Mouse (Mus musculus): ENCODE results near the gene Bcl6b.
A peak's percentile ranks its signal among the peaks of the same experiment; 100 is the strongest.

The Bcl6b gene

DNA sequence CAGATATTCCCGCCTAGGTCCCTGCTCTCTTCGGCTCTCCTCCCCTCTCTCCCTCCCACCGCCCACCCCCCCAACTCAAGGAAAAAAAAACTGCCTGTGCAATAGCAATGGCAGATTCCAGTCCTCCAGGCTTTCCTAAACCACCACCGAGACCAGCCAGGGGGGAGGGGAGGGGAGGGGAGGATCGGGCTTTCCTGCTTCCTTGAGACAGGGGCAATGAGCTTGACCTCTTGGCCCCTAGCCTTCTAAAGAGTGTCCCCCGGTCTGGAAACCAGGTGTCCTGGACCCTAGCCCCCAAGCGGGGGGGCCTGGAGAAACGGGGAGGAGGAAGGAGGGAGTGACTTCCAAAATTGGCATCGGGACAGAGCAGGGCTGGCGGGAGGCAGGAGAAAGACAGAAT, 2.9 kb upstream of the Bcl6b start:
- DNase-seq, result no peak

DNA sequence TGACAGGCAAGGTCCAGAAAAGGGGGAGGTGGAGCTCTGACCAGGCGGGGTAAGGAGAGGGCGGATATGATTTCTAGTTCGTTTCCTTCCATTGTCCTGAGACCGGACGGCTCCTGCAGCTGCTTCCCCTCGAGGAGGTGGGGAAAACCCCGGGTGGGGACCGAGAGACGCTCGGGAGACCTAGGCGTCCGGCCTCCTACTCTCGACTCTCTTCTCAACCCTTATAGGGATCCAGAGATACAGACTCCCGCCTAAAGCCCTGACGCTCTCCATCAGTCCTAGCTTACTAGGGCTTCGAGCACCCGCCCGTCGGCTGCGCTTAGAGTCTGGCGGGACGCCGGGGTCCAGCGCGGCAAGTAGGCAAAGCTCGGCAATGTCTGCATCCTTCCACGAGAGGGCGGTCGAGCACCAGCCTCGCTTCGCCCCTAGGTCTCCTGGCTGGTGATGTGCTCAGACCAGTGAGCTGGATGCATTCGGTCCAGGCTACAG, 685 bp upstream of the Bcl6b start:
- DNase-seq, result peak; percentile 85

DNA sequence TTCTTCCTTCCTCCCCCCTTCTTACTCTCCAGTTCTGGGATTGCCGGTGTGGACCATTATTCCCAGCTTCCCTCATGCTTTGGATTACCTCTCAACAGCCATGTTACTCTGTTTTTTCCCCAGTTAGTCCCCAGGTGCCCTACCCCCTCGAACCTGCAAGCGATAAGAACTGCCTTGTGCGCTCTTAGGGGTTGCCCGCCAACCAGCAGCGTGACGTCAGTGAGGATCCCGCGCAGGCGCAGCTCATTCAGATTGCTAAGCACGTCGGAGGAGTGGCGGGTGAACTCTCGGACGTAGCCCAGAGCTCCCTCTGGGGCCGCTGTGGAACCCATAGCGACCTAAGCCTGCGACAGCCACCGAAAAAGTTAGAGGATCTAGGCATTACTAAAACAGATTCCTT, 770 bp downstream of the Bcl6b start:
- DNase-seq, result peak; percentile 94

DNA sequence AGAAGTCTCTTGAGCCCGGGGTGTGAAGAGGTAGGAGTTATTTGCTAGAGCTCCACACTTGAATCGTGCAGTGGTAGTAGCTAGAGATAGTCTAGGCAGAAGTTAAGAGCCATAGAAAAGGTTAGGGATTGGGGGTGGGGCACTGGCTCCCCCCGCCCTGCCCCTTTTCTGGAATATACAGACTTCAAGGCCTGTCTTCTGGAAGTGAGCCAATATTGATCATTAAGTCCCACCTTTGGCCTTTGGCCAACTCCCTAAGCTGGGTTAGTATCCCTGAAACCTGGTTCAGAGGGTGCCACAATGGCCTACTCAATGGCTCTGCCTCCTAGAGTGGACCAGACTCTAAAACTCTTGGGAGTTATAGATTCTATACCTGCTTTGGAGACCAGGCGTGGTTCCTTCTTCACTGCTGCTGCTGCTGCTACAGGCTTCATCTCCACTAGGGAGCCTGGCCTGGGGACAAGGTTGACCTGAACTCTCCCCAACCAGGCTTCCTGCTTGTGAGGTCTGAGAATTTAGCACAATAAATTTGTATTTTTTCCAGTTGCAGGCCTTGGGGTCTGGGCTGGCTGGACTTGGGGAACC, 1.8 kb downstream of the Bcl6b start:
- no peak for DNase-seq

DNA sequence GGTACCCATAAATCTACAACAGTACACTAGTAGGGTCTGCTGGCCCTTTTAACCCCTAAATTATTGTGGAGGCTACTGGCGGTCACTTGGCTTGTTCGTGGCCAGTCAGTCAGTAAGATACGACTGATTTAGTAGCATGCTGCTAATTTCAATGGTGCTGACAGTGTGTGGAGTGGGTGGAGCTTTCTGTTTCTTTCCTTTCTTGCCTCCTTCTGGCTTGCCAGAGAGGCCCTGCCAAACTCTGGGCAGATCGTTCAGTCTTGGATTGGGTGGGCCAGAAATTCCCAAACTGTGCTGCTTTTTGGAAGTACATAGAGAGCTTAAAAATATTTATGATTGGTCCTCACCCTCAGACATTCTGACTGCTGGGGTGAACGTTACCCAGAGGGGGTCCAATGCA, 2.5 kb downstream of the Bcl6b start:
- no peak for DNase-seq

DNA sequence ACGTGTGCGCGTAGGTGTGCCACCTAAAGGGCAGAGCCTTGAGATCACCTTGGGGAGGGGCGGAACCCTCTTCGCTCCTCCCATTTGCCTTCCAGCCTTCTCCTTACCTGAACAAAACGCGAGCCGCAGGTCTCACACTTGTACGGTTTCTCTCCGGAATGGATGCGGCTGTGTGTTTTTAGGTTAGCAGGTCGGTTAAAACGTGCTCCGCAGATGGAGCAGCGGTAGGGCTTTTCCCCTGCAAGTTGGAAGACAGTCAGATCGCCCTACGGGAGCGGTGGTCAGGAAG, 3.1 kb downstream of the Bcl6b start:
- DNase-seq, result peak; percentile 76

DNA sequence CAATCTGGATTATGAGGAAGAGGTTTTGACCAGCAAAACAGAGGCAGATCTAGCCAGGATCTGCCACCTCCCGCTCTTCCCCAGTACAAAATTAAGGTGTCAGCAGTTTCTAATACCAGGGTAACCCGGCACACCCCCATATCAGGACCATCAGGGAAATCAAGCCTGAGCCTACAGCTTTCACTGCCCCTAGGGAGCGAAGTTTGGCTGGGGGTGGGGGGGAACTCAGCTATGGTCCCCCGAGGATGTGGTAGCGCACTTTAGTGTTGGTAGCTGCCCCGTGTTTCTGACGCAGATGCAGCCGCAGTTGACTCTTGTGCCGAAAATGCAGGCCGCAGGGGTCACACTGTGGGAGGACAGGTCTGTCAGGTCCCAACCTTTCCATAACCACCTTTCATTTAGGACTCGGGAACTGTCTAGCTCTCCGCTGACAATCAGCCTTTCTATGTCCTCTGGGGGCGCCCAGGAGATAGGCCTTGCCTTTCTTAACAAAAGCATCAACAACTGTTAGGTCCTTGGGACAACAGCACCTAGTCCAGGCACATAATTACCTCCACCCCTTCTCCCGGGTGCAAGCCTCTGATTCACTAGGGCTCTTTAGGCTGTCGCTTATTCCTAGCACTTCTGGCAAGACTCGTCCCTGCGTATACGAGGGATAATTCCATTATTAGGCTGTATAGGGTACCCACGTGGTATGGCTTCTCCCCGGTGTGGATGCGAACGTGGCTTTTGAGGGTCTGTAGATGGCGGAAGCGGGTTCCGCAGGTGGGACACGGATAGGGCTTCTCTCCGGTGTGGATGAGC, 3.6 kb downstream of the Bcl6b start:
- DNase-seq, result no peak

DNA sequence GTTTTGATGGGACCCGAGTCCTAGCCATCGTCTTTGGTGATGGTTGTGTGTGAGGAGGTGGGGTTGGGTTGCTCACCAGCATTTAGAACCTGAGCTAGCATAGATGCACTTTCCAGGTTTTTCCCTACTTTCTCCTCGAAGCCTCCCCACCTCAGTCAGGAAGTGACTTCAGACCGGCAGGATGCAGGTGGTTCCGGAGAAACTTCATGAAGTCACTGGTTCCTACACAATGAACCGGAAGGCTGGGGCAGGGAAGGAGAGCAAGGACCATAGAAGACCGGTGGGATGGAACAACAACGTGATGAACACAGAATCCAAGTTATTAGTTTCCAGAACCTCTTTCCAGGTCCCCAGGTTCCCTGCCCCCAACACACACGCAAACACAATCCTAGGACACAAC, 5.9 kb downstream of the Bcl6b start:
- peak; percentile 79 for DNase-seq

DNA sequence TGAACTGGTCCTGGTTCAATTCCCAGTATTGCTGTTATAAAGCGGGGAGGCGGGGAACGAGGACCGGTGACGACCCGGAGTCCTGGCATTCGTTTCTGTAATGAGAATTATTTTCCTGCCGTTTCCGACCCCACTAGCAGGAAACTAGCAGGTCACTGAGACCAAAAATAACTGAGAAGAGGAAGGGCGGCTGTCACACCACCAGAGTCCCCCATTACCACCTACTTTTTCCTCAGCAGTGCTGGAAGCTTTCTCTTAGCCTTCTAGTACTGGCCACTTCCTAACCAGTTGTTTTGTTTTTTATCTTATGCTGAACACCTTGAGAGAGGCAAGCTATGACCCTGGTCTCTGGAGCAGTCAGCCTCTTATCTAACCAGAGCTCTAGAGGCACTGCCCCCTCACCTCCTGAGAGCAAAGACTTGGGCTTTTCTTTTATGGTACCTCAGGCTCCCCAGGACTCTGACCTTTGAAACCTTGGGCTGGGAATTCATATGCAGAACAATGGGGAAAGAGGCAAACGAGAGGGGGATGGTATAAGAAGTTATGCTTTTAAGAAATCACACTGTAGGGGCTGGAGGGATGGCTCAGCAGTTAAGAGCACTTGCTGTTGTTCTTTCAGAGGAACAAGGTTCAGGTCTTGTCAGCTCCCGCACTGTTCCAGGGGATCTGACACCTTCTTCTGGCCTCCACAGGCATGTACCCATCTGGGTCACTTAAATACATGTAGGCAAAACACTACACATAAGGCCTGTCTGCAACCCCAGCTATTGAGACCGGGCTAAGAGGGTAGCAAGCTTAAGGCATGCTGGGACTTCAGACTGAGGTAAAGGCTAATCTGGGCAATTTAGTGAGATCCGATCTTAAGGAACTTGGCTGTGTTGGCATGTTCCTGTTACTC, 7.7 kb downstream of the Bcl6b start:
- no peak for DNase-seq

DNA sequence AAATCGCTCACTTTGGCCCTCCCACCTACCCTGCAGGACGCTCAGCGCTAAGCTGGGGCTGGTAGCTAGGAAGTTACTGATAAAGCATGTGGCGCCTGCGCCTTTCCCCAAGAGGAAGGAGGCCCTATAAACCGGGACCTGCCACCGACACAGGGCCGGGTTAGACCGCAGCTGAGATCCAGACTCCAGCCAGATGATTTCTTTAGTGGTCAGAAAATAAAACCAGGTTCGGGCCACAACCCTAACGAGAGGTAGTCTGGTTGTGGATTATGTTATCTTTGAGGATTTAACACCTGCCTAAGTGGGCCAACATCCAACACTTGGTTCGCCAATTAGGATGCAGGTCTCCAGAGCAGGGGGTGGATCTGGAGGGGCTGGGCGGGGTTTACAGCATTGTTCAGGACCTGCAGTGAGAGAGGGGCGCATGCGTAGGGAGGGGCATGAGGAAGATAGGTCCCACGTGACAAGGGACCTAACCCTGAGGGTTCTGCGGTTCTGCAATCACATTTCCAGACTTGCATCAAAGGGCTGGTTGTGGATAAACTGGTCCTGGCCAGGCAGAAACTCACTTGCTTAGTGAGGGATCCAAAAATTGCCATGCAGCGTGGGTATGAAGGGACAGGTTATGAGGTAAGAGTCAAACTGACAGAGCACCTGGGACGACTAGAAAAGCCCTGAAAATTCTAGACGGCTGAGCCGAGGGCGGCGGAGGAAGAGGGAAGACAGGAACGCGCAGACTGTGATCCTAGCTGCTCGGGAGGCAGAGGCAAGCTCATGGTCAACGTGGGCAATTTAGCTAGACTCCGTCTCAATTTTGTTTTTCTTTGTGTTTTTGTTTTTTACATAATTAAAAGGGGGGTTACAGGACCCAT, 8.6 kb downstream of the Bcl6b start, which contains the start of gene Slc16a13:
TSS of gene Slc16a13 (minus strand) at position 334 of the 872 bp plus-strand sequence.
- DNase-seq, result peak; percentile 99

DNA sequence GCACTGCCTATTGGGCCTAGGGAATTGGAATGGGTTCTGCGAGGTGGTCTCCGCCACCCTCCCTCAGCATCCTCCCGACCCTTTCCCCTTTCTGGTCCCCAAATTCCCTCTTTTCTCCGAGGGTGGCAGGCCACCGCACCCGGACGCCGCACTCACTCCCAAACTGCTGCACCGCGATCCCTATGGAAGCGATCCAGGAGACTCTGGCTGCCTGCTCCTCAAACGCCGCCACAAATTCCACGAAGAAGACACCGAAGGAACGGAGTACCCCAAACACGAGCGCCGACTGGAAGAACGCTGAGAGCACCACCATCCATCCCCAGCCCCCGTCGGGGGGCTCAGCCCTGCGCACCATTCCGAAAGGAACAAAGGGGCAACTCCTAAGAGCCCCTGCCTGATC, 9.3 kb downstream of the Bcl6b start:
- DNase-seq, result no peak

DNA sequence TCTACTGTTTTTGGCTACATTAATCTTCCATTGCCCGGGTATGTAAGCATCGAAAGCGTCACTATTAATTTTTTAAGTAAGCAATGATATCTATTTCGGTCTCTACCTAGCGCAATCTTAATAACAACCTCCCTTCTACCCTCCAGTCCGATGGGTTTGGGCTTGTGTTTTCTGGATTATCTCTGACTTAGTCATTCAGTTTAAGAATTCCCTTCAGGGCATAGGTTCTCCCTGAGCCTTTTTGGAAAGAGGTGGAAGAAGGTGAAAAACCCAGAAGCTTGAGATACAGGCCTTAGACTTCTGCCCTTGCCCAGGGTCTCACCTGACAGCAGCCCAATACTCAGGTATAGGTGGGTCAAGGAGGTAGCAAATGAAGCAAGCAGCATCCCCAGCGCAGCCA, 9.7 kb downstream of the Bcl6b start:
- DNase-seq, result no peak

DNA sequence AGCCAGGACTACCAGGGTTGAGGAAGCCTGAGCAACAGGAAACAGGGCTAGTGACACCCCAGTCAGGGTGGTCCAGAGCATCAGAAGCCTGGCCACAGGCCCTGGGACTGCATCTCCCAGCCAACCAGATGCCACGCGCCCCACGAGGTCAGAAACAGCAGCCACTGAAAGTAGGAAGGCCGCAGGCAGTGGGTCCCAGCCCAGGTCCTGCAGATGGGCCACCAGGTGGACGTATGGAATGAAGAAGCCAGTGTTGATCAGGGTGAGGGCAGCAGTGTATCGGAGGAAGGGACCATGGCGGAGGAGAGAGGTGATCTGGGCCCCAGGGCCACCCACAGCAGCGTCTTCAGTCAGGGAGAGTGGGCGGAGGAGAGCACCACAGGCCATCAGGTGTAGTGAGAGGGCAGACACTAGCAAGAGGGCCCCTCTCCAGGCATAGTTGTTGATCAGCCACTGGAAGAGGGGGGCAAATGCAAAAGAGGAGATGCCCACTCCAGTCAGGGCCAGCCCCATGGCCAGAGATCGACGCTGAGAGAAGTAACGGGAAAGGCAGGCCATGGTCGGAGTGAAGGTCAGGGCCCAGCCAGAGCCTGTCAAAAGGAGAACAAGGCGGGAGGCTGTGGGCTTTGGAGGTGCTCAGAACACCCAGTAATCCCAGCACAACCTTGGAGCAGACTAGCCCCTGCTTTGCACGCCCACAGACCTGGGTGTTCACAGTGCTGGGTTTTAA, 10.7 kb downstream of the Bcl6b start:
- no peak for DNase-seq

DNA sequence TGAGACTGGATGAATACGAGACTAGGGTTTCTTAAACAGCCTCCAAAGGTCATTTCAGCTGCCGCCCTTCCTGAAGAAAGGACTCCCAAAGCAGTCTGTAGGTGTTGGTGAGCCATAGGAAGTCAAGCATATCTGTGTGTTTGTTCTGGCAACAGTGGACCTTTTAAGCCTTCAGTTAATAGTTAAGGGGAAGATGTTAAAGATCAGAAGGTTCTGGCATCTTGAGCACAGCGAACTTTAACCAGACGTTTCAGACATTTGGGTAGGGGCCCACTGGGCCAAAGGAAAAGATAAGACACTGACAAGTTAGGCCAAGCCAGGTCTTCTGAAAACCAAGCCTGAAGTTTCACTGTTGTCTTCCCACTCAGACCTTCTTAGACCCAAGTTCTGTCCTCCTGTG, 11.6 kb downstream of the Bcl6b start:
- no peak for DNase-seq

DNA sequence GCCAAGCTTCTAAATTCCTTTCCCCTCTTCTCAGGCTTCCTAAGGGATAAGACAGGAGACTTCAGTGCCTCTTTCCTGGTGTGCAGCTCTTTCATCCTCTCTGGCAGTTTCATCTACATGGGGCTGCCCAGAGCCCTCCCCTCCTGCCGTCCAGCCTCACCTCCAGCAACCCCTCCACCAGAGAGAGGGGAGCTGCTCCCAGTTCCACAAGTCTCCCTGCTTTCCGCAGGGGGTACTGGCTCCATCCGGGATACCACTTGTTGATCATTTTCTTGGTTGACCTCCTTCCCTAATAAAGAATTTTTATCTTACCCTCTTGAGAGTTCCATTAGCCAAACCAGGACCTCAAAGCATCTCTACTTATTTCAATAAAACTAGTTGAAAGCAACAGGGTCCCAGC, 13.5 kb downstream of the Bcl6b start:
- DNase-seq, result no peak

DNA sequence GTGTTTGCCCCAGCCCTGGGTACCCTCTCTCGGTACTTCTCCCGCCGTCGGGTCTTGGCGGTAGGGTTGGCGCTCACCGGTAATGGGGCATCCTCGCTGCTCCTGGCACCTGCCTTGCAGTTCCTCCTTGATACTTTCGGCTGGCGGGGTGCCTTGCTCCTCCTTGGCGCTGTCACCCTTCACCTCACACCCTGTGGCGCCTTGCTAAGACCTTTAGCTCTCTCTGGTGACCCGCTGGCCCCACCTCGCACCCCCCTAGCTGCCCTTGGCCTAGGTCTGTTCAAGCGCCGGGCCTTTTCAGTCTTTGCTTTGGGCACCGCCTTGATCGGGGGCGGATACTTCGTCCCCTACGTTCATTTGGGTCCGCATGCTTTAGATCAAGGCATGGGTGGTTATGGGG, 14.3 kb downstream of the Bcl6b start:
- no peak for DNase-seq

DNA sequence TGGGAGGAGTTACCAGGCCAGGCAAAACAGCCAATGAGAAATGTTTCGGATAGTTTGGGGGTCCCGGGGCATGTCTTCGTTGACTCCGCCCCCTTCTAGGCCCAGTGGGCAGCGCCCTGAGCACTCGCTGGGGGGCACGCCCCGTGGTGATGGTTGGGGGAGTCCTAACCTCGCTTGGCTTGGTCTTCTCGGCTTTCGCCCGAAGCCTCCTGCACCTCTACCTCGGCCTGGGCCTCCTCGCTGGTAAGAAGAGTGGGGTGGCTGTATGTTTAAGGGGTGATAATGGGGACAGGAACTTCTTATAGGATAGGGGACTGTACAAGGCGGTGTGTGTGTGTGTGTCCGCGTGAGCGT, 14.8 kb downstream of the Bcl6b start:
- DNase-seq, result no peak

DNA sequence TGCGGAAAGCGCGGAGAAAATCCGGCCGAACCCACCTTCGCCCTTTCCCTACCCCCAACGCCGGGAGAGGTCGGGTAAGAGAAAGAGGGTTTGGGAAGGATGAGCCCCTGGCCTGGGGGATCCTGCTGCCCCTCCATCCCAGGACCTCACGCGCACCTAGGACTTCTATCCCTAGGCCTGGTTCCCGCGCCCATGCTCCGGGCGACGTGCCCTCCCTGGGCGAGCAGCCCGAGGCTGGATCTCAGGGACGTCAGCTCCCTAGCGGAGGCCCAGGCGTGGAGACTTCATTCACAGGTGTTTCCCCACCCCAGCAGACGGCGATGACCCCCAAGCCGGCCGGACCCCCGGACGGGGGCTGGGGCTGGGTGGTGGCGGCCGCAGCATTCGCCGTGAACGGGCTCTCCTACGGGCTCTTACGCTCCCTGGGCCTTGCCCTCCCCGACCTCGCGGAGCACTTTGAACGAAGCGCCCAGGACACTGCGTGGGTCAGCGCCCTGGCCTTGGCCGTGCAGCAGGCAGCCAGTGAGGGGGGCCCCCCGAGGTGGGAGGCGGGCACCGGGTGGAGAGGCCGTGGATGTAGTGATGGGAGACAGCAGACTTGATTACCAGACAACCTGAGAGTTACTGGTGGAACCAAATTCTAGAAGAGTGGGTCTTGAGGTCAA, 15.3 kb downstream of the Bcl6b start:
- DNase-seq, result no peak

DNA sequence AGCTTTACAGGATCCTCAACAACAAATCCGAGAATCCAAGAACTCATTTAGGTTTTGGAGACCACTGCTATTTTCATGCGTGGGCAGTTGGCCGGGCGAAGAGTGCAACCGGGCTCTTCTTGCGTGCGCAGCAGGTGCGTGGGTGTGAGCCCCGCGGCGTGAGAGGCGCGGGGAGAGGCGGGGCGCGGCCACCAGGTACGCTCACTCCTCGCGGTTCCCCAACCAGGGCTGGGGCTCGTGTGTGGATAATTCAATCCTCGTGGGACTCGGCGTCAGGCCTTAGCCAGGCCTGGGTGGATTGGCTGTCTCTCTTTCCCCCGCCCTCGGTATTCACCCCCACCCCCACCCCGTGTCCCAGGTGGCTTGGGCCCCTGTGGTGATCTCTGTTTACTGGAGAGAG, 15.9 kb downstream of the Bcl6b start:
- DNase-seq, result no peak

DNA sequence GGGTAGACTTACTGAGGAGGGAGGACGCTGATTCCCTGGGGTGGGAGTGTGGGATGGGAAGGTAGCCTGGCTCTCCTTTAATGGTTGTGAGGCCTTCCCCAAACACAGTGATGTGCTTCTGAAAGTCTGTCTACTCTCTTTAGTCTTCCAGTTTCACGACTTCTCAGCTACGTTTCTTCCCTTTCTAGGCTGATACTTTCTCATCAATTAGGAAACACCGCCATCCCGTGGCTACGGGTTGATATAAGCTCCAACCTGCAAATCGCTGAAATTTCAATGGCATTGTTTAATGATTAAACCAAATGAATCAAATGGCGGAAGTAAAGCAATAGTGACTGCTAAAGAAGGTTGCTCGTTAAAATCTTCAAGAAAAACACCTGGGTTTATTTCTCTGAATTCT, 16.7 kb downstream of the Bcl6b start:
- peak; percentile 90 for DNase-seq

DNA sequence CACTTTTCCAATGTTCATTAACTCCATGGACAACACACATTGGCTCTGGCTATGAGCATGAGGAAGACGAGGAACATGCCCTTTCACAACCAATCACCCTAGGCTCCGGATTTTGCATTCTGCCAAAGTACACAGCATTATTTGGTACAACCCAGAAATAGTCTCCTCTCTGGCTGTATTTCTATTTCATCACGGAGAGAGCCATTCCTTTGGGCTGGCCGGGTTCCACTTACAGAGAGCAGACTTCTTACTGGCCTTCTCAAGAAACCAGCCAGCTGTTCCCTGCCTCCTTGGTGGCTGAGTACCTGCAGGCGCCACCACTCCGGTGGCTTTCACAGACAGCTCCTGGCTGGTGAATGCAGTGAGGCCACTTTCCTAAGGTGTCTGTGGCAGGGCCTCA, 17.2 kb downstream of the Bcl6b start, which contains the start of gene Slc16a11:
TSS of gene Slc16a11 (plus strand) at position 330 of the 400 bp plus-strand sequence.
- DNase-seq, result peak; percentile 61

Measured in lung, postnatal 36 days (tissue).